Mouse (Mus musculus) heart, embryonic 12.5 days (tissue): ENCODE measurements at regions not wholly inside any gene's neighbourhood (a gene's known extent, or its start where the extent isn't known, plus 50 kb on each side); places are given as distances from the start of the nearest gene placed in this dataset.

ENCODE experiments used
- ATAC-seq: fragments of 200-750 bp; cut with Nextera tagmentation; 2 replicates; pipeline ENCODE4 v1.8.0; 2017; ENCODE audit warnings: moderate TSS enrichment, moderate library complexity; ENCODE audit not compliant: insufficient number of reproducible peaks, low FRiP score
- H3K27ac ChIP-seq: fragments of 300-500 bp; sonication (generic); 2 replicates; pipeline ENCODE4 v1.5.1; 2016; ENCODE audit warnings: mild to moderate bottlenecking, moderate library complexity; ENCODE audit not compliant: poor library complexity, severe bottlenecking
- H3K27me3 ChIP-seq: fragments of 300-500 bp; sonication (generic); replicated peaks from 2 replicates; pipeline ENCODE4 v1.6.1; 2016; ENCODE audit warnings: mild to moderate bottlenecking, moderate library complexity
- H3K36me3 ChIP-seq: fragments of 300-500 bp; sonication (generic); 2 replicates; pipeline ENCODE4 v1.6.1; 2016; ENCODE audit warnings: mild to moderate bottlenecking, moderate library complexity
- H3K4me1 ChIP-seq: fragments of 300-500 bp; sonication (generic); replicated peaks from 2 replicates; pipeline ENCODE4 v1.6.1; 2016; ENCODE audit warnings: mild to moderate bottlenecking
- H3K4me2 ChIP-seq: fragments of 300-500 bp; sonication (generic); 2 replicates; pipeline ENCODE4 v1.6.1; 2016; ENCODE audit warnings: mild to moderate bottlenecking, moderate library complexity
- H3K4me3 ChIP-seq: fragments of 300-500 bp; sonication (generic); 2 replicates; pipeline ENCODE4 v1.5.1; 2016; ENCODE audit warnings: mild to moderate bottlenecking
- H3K9ac ChIP-seq: fragments of 300-500 bp; sonication (generic); 2 replicates; pipeline ENCODE4 v1.6.1; 2016; ENCODE audit warnings: mild to moderate bottlenecking, moderate library complexity
- H3K9me3 ChIP-seq: fragments of 300-500 bp; sonication (generic); replicated peaks from 2 replicates; pipeline ENCODE4 v1.6.1; 2016; ENCODE audit warnings: mild to moderate bottlenecking, moderate library complexity
- WGBS: fragments of 180-500 bp; shearing (Covaris S2); methylation state at CpG from one replicate; pipeline ENCODE4 v1.1.7; 2016; 5-methylcytosine and 5-hydroxymethylcytosine counted together

GRCm38 (mm10) chr13:78348830-78349229, 149.3 kb upstream of the Nr2f1 start:
- WGBS: 49% methylated on average over 3 of the region's 3 CpGs
- H3K27ac ChIP-seq: no peak overlapping the region
- H3K36me3 ChIP-seq: no peaks in the 10 kb centered on the region
- no peak for ATAC-seq
- no peaks in the 10 kb centered on the region for H3K4me1 ChIP-seq
- no peak overlapping the region for H3K4me2 ChIP-seq
- H3K4me3 ChIP-seq: no peak overlapping the region
- no peaks in the 10 kb centered on the region for H3K27me3 ChIP-seq
- H3K9ac ChIP-seq: no peak overlapping the region
- H3K9me3 ChIP-seq: no peaks in the 10 kb centered on the region

GRCm38 (mm10) chr13:78324443-78325206, 125.1 kb upstream of the Nr2f1 start:
- no peak overlapping the region for H3K4me2 ChIP-seq
- WGBS: 75% methylated on average over 4 of the region's 4 CpGs
- no peaks in the 10 kb centered on the region for H3K27me3 ChIP-seq
- H3K9ac ChIP-seq: no peak overlapping the region
- no peaks in the 10 kb centered on the region for H3K36me3 ChIP-seq
- H3K4me3 ChIP-seq: no peak overlapping the region
- no peak overlapping the region for H3K27ac ChIP-seq
- no peaks in the 10 kb centered on the region for H3K4me1 ChIP-seq
- H3K9me3 ChIP-seq: no peaks in the 10 kb centered on the region
- no peak for ATAC-seq

DNA sequence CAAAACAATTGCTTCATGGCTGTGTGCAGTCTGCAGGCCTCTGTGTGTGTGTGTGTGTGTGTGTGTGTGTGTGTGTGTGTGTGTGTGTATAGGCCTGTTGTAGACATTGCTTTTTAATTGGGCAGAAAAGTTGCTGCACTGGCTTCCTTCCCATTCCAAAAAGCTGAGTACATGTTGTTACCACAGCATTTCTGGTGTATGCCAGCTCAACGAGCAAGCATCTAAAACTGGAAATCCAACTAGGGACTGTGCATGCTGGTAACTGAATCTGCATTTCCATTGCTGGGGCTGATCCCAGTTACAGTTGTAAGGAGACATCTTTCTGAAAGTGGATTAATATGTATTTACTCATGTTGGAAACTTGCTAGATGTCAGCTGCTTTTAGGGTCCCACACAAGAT, 123.6 kb upstream of the Nr2f1 start:
- Histone ChIP-seq H3K27me3 (no peaks in the 10 kb centered on the region), H3K9me3 (peaks cover 9% of the 10 kb centered on the region), H3K9ac (no peak overlapping the region), H3K4me1 (no peaks in the 10 kb centered on the region), H3K36me3 (no peaks in the 10 kb centered on the region), H3K4me3 (no peak overlapping the region), H3K27ac (no peak overlapping the region), H3K4me2 (no peak overlapping the region)
- ATAC-seq: no peak
- 55% methylated on average over 1 of the region's 1 CpGs for WGBS

DNA sequence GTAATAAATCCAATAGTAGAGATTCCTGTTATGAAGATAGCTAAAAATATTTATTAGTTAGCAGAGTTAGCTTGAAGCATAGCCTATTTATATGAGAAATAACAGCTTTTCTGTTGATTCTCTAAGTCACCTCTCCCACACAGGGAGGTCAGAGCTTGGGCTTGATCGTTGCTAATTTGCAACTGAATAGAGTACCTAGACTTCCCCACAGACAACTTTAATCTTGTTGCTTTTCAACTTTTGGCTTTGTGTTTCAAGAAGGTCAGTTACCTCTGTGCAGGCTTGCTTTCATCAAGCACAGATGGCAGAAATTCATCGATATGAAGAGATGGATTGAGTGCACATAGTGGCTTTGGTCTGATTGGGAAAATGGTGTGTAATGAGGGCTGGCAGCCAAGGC, 118.9 kb upstream of the Nr2f1 start:
- peaks cover 16% of the 10 kb centered on the region for H3K9me3 ChIP-seq
- no peak overlapping the region for H3K9ac ChIP-seq
- no peak overlapping the region for H3K4me2 ChIP-seq
- H3K4me1 ChIP-seq: no peaks in the 10 kb centered on the region
- no peak for ATAC-seq
- H3K27ac ChIP-seq: no peak overlapping the region
- H3K27me3 ChIP-seq: no peaks in the 10 kb centered on the region
- no peaks in the 10 kb centered on the region for H3K36me3 ChIP-seq
- WGBS: 82% methylated on average over 2 of the region's 2 CpGs
- H3K4me3 ChIP-seq: no peak overlapping the region

- Histone ChIP-seq H3K27me3 (no peaks in the 10 kb centered on the region), H3K36me3 (no peaks in the 10 kb centered on the region), H3K4me2 (no peak overlapping the region), H3K27ac (no peak overlapping the region), H3K4me1 (no peaks in the 10 kb centered on the region), H3K4me3 (no peak overlapping the region), H3K9ac (no peak overlapping the region), H3K9me3 (peaks cover 5% of the 10 kb centered on the region; the same call in 1 of the 2 replicates)
- no peak for ATAC-seq
- 45% methylated on average over 3 of the region's 3 CpGs for WGBS
These were observed 111.3 kb upstream of the Nr2f1 start for GRCm38 (mm10) chr13:78310837-78311236.
